Mouse (Mus musculus): Measurements from ENCODE around the gene Shmt2. TPM values are rescaled to one million over a fixed set of nuclear protein-coding genes. Genes with fewer than 3 reads are reported as not detected.

Shmt2 gene
- polyA plus RNA-seq, 1 experiment, result 45.3 TPM

GRCm38 (mm10) chr10:127480833-127481813, 41.1 kb downstream of the Shmt2 start:
- DNase-seq (ENCODE audit: extremely low spot score in 1 of 2, low spot score in 1 of 2), result peak; percentile 49 to 80

- DNase-seq (ENCODE audit: extremely low spot score in 1 of 2, low spot score in 1 of 2), result peak in 1 of 2 experiments; percentile 61
These were observed 43.1 kb downstream of the Shmt2 start for GRCm38 (mm10) chr10:127479131-127479530.

DNA sequence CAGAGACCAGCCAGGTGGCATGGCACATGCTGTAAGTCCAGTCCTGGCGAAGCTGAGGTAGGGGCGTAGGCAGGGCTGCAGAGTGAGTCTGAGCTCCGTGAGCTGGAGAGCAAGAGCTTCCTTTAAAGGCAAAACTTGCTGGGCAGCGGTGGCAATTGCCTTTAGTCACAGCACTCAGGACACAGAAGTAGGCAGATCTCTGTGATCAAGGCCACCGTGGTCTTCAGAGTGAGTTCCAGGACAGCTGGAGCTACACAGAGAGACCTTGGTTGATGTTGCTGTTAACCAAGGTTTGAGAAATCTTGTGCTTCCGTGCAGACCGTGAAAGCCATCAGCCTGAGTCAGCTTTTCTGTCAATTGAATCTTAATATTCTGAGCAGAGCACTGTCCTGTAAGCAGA, 44.9 kb downstream of the Shmt2 start:
- DNase-seq (ENCODE audit: extremely low spot score in 1 of 2, low spot score in 1 of 2), result no peak

DNA sequence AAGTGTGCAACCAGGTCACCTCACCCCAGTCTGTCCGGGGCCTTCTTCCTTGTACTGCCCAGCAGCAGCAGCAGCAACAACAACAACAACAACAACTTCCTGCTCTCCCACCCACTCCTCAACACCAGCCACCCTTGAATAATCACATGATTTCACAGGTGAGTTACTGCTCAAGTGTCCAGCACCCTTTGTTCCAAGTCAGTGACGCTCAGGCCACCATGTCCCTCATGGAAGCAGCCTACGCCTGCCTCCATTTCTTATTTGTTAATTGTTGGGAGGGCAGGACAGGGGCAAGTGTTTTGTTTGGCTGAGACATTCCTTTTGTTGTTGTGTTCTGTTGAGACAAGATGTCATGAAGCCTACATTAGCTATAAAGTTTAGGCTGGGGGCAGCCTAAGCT, 45.7 kb downstream of the Shmt2 start:
- DNase-seq (ENCODE audit: extremely low spot score in 1 of 2, low spot score in 1 of 2), result no peak

GRCm38 (mm10) chr10:127475175-127475574, 47.1 kb downstream of the Shmt2 start:
- no peak for DNase-seq (ENCODE audit: extremely low spot score in 1 of 2, low spot score in 1 of 2)

- DNase-seq (ENCODE audit: extremely low spot score in 1 of 2, low spot score in 1 of 2), result no peak
These were observed 49.5 kb downstream of the Shmt2 start for GRCm38 (mm10) chr10:127472722-127473121.

GRCm38 (mm10) chr10:127471281-127471988, 50.8 kb downstream of the Shmt2 start:
- no peak for DNase-seq (ENCODE audit: extremely low spot score in 1 of 2, low spot score in 1 of 2)

Other genes with a start within 250 kb of the Shmt2 start
- 50.0 and 51.5 TPM in 2 replicates for gene Mbd6, start 233.4 kb downstream of the Shmt2 start, polyA plus RNA-seq (2012; rRNA removed)
- gene Mars, start 210.7 kb downstream of the Shmt2 start, polyA plus RNA-seq (2012; rRNA removed), result 63.1 and 81.8 TPM in 2 replicates
- 1.1 and 1.3 TPM in 2 replicates for gene Arhgap9, start 200.5 kb downstream of the Shmt2 start, polyA plus RNA-seq (2012; rRNA removed)
- 2.0 and 3.2 TPM in 2 replicates for gene Gli1, start 180.5 kb downstream of the Shmt2 start, polyA plus RNA-seq (2012; rRNA removed)
- 0.10 and 0.13 TPM in 2 replicates for gene Inhbe, start 168.0 kb downstream of the Shmt2 start, polyA plus RNA-seq (2012; rRNA removed)
- gene Inhbc, start 152.0 kb downstream of the Shmt2 start, polyA plus RNA-seq (2012; rRNA removed), result not detected in 2 replicates
- 179 and 210 TPM in 2 replicates for gene R3hdm2, start 142.1 kb downstream of the Shmt2 start, polyA plus RNA-seq (2012; rRNA removed)
- gene Stac3, start 20.8 kb downstream of the Shmt2 start, polyA plus RNA-seq (2012; rRNA removed), result 8.8 and 9.8 TPM in 2 replicates
- gene Ndufa4l2, start 7.5 kb downstream of the Shmt2 start, polyA plus RNA-seq (2012; rRNA removed), result 10.3 and 10.8 TPM in 2 replicates
- gene Nxph4, start 12.1 kb upstream of the Shmt2 start, polyA plus RNA-seq (2012; rRNA removed), result 9.3 and 12.1 TPM in 2 replicates
- 279 and 283 TPM in 2 replicates for gene Lrp1, start 98.7 kb upstream of the Shmt2 start, polyA plus RNA-seq (2012; rRNA removed)
- gene Stat6, start 120.5 kb upstream of the Shmt2 start, polyA plus RNA-seq (2012; rRNA removed), result 11.0 and 11.9 TPM in 2 replicates
- 4.5 and 4.8 TPM in 2 replicates for gene Nemp1, start 144.5 kb upstream of the Shmt2 start, polyA plus RNA-seq (2012; rRNA removed)
- gene Nab2, start 146.1 kb upstream of the Shmt2 start, polyA plus RNA-seq (2012; rRNA removed), result 38.2 and 46.1 TPM in 2 replicates
- 1.4 and 1.5 TPM in 2 replicates for gene Myo1a, start 182.7 kb upstream of the Shmt2 start, polyA plus RNA-seq (2012; rRNA removed)
- gene Tac2, start 202.0 kb upstream of the Shmt2 start, polyA plus RNA-seq (2012; rRNA removed), result 34.9 and 38.9 TPM in 2 replicates
- gene Zbtb39, start 217.1 kb upstream of the Shmt2 start, polyA plus RNA-seq (2012; rRNA removed), result 6.0 and 6.1 TPM in 2 replicates
- 1.1 and 1.9 TPM in 2 replicates for gene Gpr182, start 229.3 kb upstream of the Shmt2 start, polyA plus RNA-seq (2012; rRNA removed)
- 0.11 and 0.18 TPM in 2 replicates for gene Rdh1, start 237.3 kb upstream of the Shmt2 start, polyA plus RNA-seq (2012; rRNA removed)
- gene Rdh16f1, start 237.3 kb upstream of the Shmt2 start, polyA plus RNA-seq (2012; rRNA removed), result 0.17 and 0.40 TPM in 2 replicates

Measured in frontal cortex, adult 2 months (tissue).